Mouse (Mus musculus): ENCODE measurements at regions not wholly inside any gene's neighbourhood (a gene's known extent, or its start where the extent isn't known, plus 50 kb on each side); places are given as distances from the start of the nearest gene placed in this dataset.
A peak's percentile ranks its signal among the peaks of the same experiment; 100 is the strongest.

DNA sequence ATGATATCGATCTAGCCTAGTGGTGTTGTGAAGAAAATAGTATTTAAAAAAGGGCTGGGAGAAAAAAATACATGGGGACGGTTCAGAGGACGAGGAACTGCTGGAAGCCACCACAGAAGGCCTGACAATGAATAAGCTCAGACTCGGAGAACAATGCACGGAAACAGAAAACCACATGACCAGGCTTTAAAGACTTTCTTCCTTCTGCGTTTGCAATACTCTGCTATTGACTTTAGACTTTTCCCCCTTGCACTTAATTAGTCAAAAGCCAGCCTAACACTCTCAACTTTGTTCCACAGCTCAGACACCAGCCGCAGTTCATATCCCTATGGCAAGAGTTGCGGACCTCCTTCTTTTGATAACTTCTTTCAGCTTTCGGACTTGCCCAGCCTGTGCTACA lies 154.0 kb downstream of the Hibadh start:
- no peak for DNase-seq

DNA sequence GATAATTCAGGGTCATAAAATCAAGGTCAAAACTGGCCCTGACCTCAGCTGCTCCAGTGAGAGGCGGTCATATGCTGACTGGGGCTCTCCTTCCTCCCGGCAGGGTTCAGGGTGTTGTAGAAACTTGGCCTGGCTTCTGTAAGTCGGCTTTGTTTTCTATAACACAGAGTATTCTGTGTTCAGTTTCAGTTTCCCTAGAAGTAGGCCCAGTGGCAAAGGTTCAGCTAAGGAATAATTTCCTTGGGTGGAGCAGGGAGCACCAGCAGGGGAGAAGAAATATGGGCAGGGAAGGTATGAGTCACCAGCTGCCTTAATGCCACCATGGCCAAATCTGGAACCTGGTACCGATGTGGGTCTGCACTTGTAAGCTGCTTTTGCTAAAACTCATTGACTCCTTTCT lies 153.5 kb downstream of the Hibadh start:
- no peak for DNase-seq

DNA sequence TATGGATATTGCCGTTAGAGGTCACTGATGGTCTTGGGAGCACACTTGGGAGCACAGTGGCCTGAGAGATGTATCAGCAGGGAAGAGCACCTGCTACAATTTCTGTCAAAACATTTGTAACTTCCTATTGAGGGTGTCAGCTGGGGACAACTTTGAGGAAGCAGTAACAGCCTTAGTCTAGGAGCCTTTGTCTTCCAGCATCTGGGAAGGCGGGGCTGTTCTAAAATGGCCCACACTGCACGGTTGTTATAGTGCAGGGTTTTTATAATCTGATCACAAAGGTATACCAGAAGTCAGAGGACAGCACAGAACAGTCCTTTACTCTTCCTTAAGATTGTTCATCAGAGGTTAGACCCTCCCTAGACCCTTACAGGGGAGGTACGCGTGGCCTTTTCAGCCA lies 152.3 kb downstream of the Hibadh start:
- no peak for DNase-seq

- peak in 1 of 2 experiments; percentile 14 for DNase-seq
These were observed 149.9 kb downstream of the Hibadh start for GRCm38 (mm10) chr6:52490264-52490775.

GRCm38 (mm10) chr6:52495301-52495700 lies 144.9 kb downstream of the Hibadh start:
- no peak for DNase-seq

GRCm38 (mm10) chr6:52495855-52496254 lies 144.3 kb downstream of the Hibadh start:
- no peak for DNase-seq

Data from cerebellum, postnatal 10 days (tissue).